ENCODE assay signal across 13 mouse cellular contexts in the genomic region with DNA sequence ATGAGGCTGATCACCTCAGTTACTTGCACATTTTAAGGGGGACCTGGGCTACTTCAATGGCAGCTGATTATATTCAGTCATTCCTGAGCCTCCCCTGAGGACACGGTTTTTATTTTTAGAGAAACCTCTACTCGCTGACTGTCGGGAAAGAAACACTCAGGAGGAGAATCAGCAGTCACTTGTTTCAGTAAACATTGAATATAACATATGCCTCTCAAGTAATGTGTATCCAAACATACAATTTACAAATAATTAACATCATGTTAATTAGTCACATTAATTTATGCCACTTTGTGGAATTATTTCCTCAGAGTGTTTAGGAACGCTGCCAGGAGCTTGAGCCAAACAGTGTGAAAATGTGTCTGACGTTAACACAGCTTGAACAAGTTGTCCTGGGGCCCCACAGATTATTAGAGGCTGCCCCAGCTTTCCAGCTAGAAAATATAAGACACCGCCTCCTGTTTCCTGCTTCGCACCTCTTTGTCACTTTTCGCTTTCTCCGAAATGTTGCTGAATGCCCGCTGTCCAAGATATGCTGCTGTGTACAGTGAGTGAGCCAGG.
A peak's percentile ranks its signal among the peaks of the same experiment; 100 is the strongest.
DNase-seq lines count a peak whose midpoint lies in the region; ATAC-seq lines count a peak whose summit lies in the region.
"Had no signal": no experiment of that assay in that cellular context is flagged by ENCODE, and none has a peak within 500 bp of the region (broad histone marks: within the 10 kb centered on the region; RNA-seq: fewer than 3 reads in every experiment).

No protein-coding gene starts in this region.

- H3K27me3 ChIP-seq in intestine, embryonic 16.5 days (replicated peaks; ENCODE audit: control insufficient read depth, insufficient read depth, low read length) = no peaks in the 10 kb centered on the region
- no peaks in the 10 kb centered on the region for H3K27me3 ChIP-seq in intestine, embryonic 15.5 days (replicated peaks)
- no peaks in the 10 kb centered on the region for H3K27me3 ChIP-seq in midbrain, embryonic 14.5 days (ENCODE audit: control insufficient read depth, insufficient read depth, low read length)
- no peaks in the 10 kb centered on the region for H3K27me3 ChIP-seq in midbrain, embryonic 13.5 days
- no peaks in the 10 kb centered on the region for H3K27me3 ChIP-seq in limb, embryonic 12.5 days
- H3K27me3 ChIP-seq: embryonic facial prominence, embryonic 13.5 days had no signal

- no peak overlapping the region for H3K4me3 ChIP-seq in intestine, embryonic 16.5 days (ENCODE audit: low read length)
- no peak overlapping the region for H3K4me3 ChIP-seq in intestine, embryonic 15.5 days (replicated peaks)
- no peak overlapping the region for H3K4me3 ChIP-seq in midbrain, embryonic 14.5 days (replicated peaks; ENCODE audit: low read depth, low read length)
- no peak overlapping the region for H3K4me3 ChIP-seq in midbrain, embryonic 13.5 days (replicated peaks)
- no peak overlapping the region for H3K4me3 ChIP-seq in limb, embryonic 12.5 days (replicated peaks)
- H3K4me3 ChIP-seq: embryonic facial prominence, embryonic 13.5 days; layer of hippocampus, adult 2 months had no signal

- H3K4me2 ChIP-seq in intestine, embryonic 16.5 days (ENCODE audit: low read depth, low read length) = no peak overlapping the region
- H3K4me2 ChIP-seq in intestine, embryonic 15.5 days (replicated peaks) = no peak overlapping the region
- H3K4me2 ChIP-seq in midbrain, embryonic 14.5 days (ENCODE audit: low read length) = no peak overlapping the region
- no peak overlapping the region for H3K4me2 ChIP-seq in midbrain, embryonic 13.5 days (replicated peaks)
- no peak overlapping the region for H3K4me2 ChIP-seq in limb, embryonic 12.5 days
- H3K4me2 ChIP-seq: embryonic facial prominence, embryonic 13.5 days had no signal

- no peaks in the 10 kb centered on the region for H3K9me3 ChIP-seq in intestine, embryonic 16.5 days (ENCODE audit: control insufficient read depth, low read length)
- no peaks in the 10 kb centered on the region for H3K9me3 ChIP-seq in intestine, embryonic 15.5 days
- no peaks in the 10 kb centered on the region for H3K9me3 ChIP-seq in midbrain, embryonic 14.5 days (ENCODE audit: control insufficient read depth, low read length)
- no peaks in the 10 kb centered on the region; the same call in 1 of the 2 replicates for H3K9me3 ChIP-seq in midbrain, embryonic 13.5 days
- H3K9me3 ChIP-seq in limb, embryonic 12.5 days = no peaks in the 10 kb centered on the region
- H3K9me3 ChIP-seq: embryonic facial prominence, embryonic 13.5 days had no signal

- 64% methylated on average over 10 of the region's 10 CpGs for WGBS in intestine, embryonic 16.5 days
- 56% methylated on average over 10 of the region's 10 CpGs for WGBS in intestine, embryonic 15.5 days
- WGBS in midbrain, embryonic 14.5 days = 70% methylated on average over 10 of the region's 10 CpGs
- WGBS in midbrain, embryonic 13.5 days = 80% methylated on average over 10 of the region's 10 CpGs
- WGBS in limb, embryonic 12.5 days = 46% methylated on average over 10 of the region's 10 CpGs

- H3K9ac ChIP-seq in intestine, embryonic 16.5 days (ENCODE audit: low read depth, low read length) = no peak overlapping the region
- no peak overlapping the region for H3K9ac ChIP-seq in intestine, embryonic 15.5 days
- H3K9ac ChIP-seq in midbrain, embryonic 14.5 days (replicated peaks; ENCODE audit: low read length) = no peak overlapping the region
- H3K9ac ChIP-seq in midbrain, embryonic 13.5 days (replicated peaks) = no peak overlapping the region
- H3K9ac ChIP-seq in limb, embryonic 12.5 days (replicated peaks) = no peak overlapping the region
- H3K9ac ChIP-seq: embryonic facial prominence, embryonic 13.5 days had no signal

- peaks cover 8% of the 10 kb centered on the region for H3K4me1 ChIP-seq in intestine, embryonic 16.5 days (ENCODE audit: control insufficient read depth, insufficient read depth, low read length)
- H3K4me1 ChIP-seq in intestine, embryonic 15.5 days (replicated peaks) = 0 out of 2 replicates have a peak, but pooled peaks cover 2% of the 10 kb centered on the region
- no peaks in the 10 kb centered on the region for H3K4me1 ChIP-seq in midbrain, embryonic 14.5 days (ENCODE audit: control insufficient read depth, insufficient read depth, low read length)
- H3K4me1 ChIP-seq in midbrain, embryonic 13.5 days (replicated peaks) = no peaks in the 10 kb centered on the region
- H3K4me1 ChIP-seq in limb, embryonic 12.5 days (replicated peaks) = peaks cover 20% of the 10 kb centered on the region

- H3K36me3 ChIP-seq in intestine, embryonic 16.5 days (ENCODE audit: control insufficient read depth, insufficient read depth, low read length) = no peaks in the 10 kb centered on the region
- no peaks in the 10 kb centered on the region for H3K36me3 ChIP-seq in intestine, embryonic 15.5 days
- no peaks in the 10 kb centered on the region for H3K36me3 ChIP-seq in midbrain, embryonic 14.5 days (ENCODE audit: control insufficient read depth, insufficient read depth, low read length)
- H3K36me3 ChIP-seq in midbrain, embryonic 13.5 days = no peaks in the 10 kb centered on the region
- no peaks in the 10 kb centered on the region for H3K36me3 ChIP-seq in limb, embryonic 12.5 days
- H3K36me3 ChIP-seq: embryonic facial prominence, embryonic 13.5 days had no signal

- DNase-seq in cerebellum, postnatal 10 days = peak; percentile 47 to 61
- DNase-seq in cerebellum, adult 9-10 months = no peak
- peak; percentile 64 for DNase-seq in midbrain, embryonic 14.5 days
- DNase-seq in heart, postnatal 4 days = no peak
- DNase-seq: adrenal gland, adult 2 months; cerebellum, postnatal 36 days; thymus, adult 2 months had no signal

- ATAC-seq in intestine, embryonic 16.5 days = no peak
- ATAC-seq in intestine, embryonic 15.5 days = no peak
- ATAC-seq in midbrain, embryonic 14.5 days (ENCODE audit: low FRiP score, low TSS enrichment) = no peak
- no peak for ATAC-seq in midbrain, embryonic 13.5 days
- no peak for ATAC-seq in limb, embryonic 12.5 days (ENCODE audit: insufficient number of reproducible peaks, insufficient read depth, low FRiP score, low TSS enrichment, low read depth)

- H3K27ac ChIP-seq in intestine, embryonic 16.5 days (ENCODE audit: low read length) = 0 out of 2 replicates have a peak overlapping the region, but pooled peaks have one; percentile 2
- H3K27ac ChIP-seq in intestine, embryonic 15.5 days = no peak overlapping the region
- H3K27ac ChIP-seq in midbrain, embryonic 14.5 days (replicated peaks; ENCODE audit: low read depth, low read length) = no peak overlapping the region
- H3K27ac ChIP-seq in midbrain, embryonic 13.5 days = no peak overlapping the region
- 0 out of 2 replicates have a peak overlapping the region, but pooled peaks have one; percentile 19 for H3K27ac ChIP-seq in limb, embryonic 12.5 days
- H3K27ac ChIP-seq: embryonic facial prominence, embryonic 13.5 days; layer of hippocampus, adult 2 months had no signal

Comparison
In these comparisons a context has a peak if more than half of its experiments do, and no peak if none do; other contexts are left out.
1. DNase-seq: peak in cerebellum, postnatal 10 days (2 of 2) and midbrain, embryonic 14.5 days (single experiment); none in cerebellum, adult 9-10 months (single experiment) and heart, postnatal 4 days (single experiment).
2. H3K27ac ChIP-seq: peak in intestine, embryonic 16.5 days (single experiment) and limb, embryonic 12.5 days (single experiment); none in intestine, embryonic 15.5 days (single experiment), midbrain, embryonic 14.5 days (single experiment) and midbrain, embryonic 13.5 days (single experiment).